Mouse (Mus musculus) kidney, adult 9 months (tissue): ENCODE results near the gene Dgkb.

ENCODE experiments used
- DNase-seq: peaks from one replicate; pipeline ENCODE4 v3.0.0; 2022

Gene Dgkb

DNA sequence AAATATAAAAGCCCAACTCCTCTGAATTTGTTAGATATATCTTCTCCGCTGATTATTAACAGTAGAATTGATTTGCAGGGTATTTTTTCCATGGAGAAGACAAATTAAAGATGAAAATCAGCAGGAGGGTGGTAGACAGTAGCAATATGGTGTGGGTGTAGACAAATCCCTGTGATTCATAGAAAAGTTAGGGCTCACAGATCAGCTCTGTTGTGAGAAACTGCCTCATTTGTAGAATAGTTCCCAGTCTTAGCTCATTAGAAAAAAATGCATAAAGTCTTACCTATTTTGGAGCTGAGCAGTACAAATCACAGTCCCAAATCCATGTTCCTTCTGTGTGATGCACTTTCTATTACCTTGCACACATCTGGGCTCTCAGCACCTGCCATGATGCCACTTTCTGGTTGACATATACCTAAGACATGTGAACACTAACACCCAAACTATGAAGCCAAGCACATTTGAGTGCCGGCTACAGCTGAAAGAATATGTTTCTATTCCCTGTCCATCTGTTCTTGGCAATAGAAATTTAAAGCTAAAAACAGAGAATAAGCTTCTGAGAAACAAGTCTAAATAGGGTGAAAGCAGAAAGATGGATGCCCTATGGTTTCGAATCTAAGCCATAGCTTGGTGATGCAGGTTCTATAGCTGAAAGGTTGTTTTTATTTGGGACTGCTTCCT, 782.8 kb downstream of the Dgkb start:
- no peak for DNase-seq

DNA sequence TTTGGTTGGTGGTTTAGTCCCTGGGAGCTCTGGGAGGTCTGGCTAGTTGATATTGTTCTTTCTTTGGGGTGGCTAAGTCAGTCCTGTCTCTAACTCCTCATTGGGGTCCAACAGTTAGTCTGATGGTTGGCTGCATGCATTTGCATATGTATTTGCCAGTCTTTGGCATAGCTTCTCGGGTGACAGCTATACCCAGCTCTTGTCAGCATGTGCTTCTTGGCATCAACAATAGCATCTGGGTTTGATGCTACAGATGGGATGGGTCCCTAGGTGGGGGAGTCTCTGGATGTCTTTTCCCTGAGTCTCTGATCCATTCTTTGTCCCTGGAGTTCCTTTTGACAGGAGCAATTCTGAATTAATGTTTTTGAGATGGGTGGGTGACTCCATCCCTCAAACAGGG, 790.6 kb downstream of the Dgkb start:
- no peak for DNase-seq

DNA sequence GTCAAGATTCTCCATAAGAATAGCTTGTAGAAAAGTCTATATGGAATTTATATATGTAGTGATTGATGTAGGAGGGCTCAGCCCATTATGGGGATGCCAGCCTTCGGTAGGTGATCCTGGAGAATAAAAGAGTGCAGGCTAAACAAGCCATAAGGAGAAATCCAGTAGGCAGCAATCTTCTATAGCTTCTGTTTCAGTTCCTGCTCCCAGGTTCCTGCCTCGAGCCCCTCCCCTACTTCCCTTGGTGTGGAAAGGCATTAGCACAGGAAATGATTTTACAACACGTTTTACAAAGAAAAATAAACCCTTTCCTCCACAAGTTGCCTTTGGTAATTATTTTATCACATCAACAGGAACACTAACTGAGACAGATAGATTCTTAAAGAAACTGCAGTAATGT, 850.7 kb downstream of the Dgkb start:
- DNase-seq, result no peak
